Mouse (Mus musculus): ENCODE measurements around the gene Exoc3l4. TPM values are rescaled to one million over a fixed set of nuclear protein-coding genes. Genes with fewer than 3 reads are reported as not detected.

The Exoc3l4 gene
- polyA plus RNA-seq, 1 experiment from 2014 or later: 18.2 TPM

GRCm38 (mm10) chr12:111438850-111439249 lies 22.0 kb downstream of the Exoc3l4 start:
- Histone ChIP-seq H3K9me3 (replicated peaks) (no peaks in the 10 kb centered on the region), H3K9ac (no peak overlapping the region)

GRCm38 (mm10) chr12:111440701-111441373 lies 24.0 kb downstream of the Exoc3l4 start:
- H3K4me2 ChIP-seq: no peak overlapping the region
- H3K27me3 ChIP-seq (replicated peaks): peaks cover 33% of the 10 kb centered on the region
- 86% methylated on average over 9 of the region's 9 CpGs for WGBS (ENCODE audit: insufficient replicate concordance)
- peaks cover 16% of the 10 kb centered on the region for H3K36me3 ChIP-seq
- H3K9ac ChIP-seq: no peak overlapping the region
- H3K4me3 ChIP-seq: no peak overlapping the region
- peak overlapping the region; percentile 99 for H3K27ac ChIP-seq
- H3K4me1 ChIP-seq: peaks cover 90% of the 10 kb centered on the region
- no peaks in the 10 kb centered on the region for H3K9me3 ChIP-seq (replicated peaks)
- ATAC-seq: no peak

More at GRCm38 (mm10) chr12:111438850-111439249, 22.0 kb downstream of the Exoc3l4 start:
- Histone ChIP-seq H3K4me1 (peaks cover 90% of the 10 kb centered on the region), H3K4me2 (no peak overlapping the region), H3K36me3 (no peaks in the 10 kb centered on the region), H3K27ac (peak overlapping the region; percentile 71), H3K27me3 (replicated peaks) (peaks cover 13% of the 10 kb centered on the region; the same call in 1 of the 2 replicates), H3K4me3 (no peak overlapping the region)
- ATAC-seq: no peak
- WGBS (ENCODE audit: insufficient replicate concordance): 72% methylated on average over 6 of the region's 6 CpGs

DNA sequence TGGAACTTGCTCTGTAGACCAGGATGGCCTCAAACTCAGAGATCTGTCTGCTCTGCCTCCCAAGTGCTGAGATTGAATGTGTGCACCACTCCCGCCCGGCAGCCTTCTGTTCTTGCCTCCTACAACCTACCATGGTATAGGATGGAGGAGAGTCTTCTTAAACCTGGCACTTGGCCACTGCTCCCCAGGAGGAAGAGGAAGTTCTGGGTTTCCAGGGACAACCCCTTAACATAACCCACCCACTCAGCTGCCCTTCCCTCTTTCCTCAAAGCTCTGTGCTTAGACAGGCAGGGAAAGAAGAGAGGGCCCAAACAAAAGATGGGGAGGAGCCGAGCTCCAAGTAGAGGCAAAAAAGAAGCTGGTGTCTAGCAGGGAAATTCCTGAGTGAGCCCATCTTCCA lies 24.7 kb downstream of the Exoc3l4 start:
- peaks cover 22% of the 10 kb centered on the region for H3K36me3 ChIP-seq
- peak overlapping the region; percentile 99 for H3K27ac ChIP-seq
- H3K9ac ChIP-seq: peak overlapping the region; percentile 92
- H3K4me1 ChIP-seq: peaks cover 90% of the 10 kb centered on the region
- WGBS (ENCODE audit: insufficient replicate concordance): 70% methylated on average over 3 of the region's 3 CpGs
- no peaks in the 10 kb centered on the region for H3K9me3 ChIP-seq (replicated peaks)
- H3K27me3 ChIP-seq (replicated peaks): peaks cover 40% of the 10 kb centered on the region
- no peak for ATAC-seq
- no peak overlapping the region for H3K4me3 ChIP-seq
- H3K4me2 ChIP-seq: peak overlapping the region; percentile 84

- Histone ChIP-seq H3K9ac (peak within 1 kb of the TSS; percentile 92), H3K4me3 (peak within 1 kb of the TSS; percentile 85), H3K4me2 (peak within 1 kb of the TSS; percentile 84), H3K4me1 (peaks cover 90% of the 10 kb centered on the region), H3K36me3 (peaks cover 32% of the 10 kb centered on the region), H3K27ac (peak within 1 kb of the TSS; percentile 99), H3K9me3 (replicated peaks) (no peaks in the 10 kb centered on the region), H3K27me3 (replicated peaks) (peaks cover 50% of the 10 kb centered on the region)
- peak; percentile 83 for ATAC-seq
- under 1% methylated on average over 48 of the region's 48 CpGs for WGBS (ENCODE audit: insufficient replicate concordance)
Observed at GRCm38 (mm10) chr12:111442309-111443010, 25.6 kb downstream of the Exoc3l4 start, which contains the start of gene Tnfaip2. TSS of gene Tnfaip2 (plus strand) at chr12:111442469.

DNA sequence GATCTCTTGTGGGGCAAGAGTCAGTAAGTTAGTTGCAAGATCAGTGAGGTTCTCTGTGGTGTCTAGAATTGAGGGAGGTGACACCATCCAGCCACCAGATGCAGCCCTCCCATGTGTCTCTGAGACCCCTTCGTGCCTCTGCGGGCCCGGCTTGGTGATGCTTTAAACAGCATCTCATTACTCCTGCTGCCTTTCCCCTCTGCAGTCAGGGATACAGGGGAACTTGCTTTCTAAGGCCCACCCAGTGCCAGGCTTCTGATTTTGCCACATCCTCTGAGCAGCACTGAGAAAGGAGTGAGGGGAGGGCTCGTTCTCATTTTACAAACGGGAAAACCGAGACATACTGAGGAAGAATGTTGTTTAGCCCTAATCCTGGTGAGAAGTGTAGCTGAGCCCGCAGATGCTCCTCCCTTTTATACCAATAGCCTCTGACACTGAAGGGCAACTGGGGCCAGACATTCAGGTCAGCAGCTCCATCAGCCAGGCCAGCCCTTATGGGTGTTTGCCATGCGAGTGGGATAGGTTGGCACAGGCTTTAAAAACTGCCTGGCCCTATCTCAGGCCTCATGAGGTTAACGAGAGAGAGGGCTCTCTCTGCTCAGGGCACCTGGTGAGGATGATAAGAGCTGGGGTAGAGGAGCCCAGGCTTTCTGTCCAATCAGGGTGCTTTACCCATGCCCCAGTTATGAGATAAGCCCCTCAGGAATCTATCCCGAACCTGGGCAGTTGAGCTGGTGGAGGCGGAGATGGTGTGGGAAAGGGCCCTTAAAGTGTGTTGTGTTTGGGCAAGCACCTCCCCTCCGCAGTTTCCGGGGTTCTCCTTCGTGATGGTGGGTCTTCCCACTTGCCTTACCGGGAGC lies 26.4 kb downstream of the Exoc3l4 start:
- Histone ChIP-seq H3K9ac (peak overlapping the region; percentile 92), H3K36me3 (peaks cover 40% of the 10 kb centered on the region), H3K4me2 (peak overlapping the region; percentile 84), H3K4me3 (peak overlapping the region; percentile 85), H3K27ac (peak overlapping the region; percentile 99), H3K27me3 (replicated peaks) (peaks cover 57% of the 10 kb centered on the region), H3K4me1 (peaks cover 90% of the 10 kb centered on the region), H3K9me3 (replicated peaks) (no peaks in the 10 kb centered on the region)
- WGBS (ENCODE audit: insufficient replicate concordance): 5% methylated on average over 15 of the region's 15 CpGs
- peak; percentile 91 for ATAC-seq

- peak overlapping the region; percentile 84 for H3K4me2 ChIP-seq
- H3K27ac ChIP-seq: peak overlapping the region; percentile 99
- H3K9me3 ChIP-seq (replicated peaks): no peaks in the 10 kb centered on the region
- peaks cover 49% of the 10 kb centered on the region for H3K36me3 ChIP-seq
- no peak for ATAC-seq
- 19% methylated on average over 10 of the region's 10 CpGs for WGBS (ENCODE audit: insufficient replicate concordance)
- H3K27me3 ChIP-seq (replicated peaks): peaks cover 63% of the 10 kb centered on the region
- peak overlapping the region; percentile 85 for H3K4me3 ChIP-seq
- H3K9ac ChIP-seq: peak overlapping the region; percentile 92
- H3K4me1 ChIP-seq: peaks cover 88% of the 10 kb centered on the region
Observed at GRCm38 (mm10) chr12:111443921-111444831, 27.4 kb downstream of the Exoc3l4 start.

DNA sequence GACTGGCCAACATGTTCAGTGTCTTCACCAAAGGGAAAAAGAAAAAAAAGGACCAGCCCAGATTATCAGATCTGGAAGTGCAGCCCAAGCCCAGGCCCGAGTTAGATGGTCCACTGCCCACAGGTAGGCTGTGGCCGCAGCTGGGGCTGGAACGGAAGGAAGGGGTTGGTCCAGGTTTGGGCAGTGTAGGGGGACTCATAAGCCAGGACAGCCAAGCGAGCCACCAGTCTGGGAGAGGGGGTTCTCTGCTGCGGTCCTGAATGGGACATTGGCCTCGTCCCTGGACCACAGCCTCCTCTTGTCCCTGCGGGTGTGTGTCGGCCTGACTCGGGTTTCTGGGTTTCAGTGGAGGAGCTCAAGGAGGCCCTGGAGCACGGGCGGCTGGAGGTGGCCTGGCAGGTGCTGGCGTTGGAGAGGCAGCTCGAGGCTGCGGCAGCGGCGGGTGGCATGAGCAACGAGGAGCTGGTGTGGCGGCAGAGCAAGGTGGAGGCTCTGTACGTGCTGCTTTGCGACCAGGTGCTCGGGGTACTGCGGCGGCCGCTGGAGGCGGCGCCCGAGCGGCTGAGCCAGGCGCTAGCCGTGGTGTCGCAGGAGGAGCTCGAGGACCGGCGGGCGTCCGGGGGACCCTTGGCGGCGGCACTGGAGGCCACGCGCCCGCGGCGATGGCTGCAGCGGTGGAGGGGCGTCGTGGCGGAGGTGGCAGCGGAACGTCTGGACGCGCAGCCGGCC lies 28.5 kb downstream of the Exoc3l4 start:
- WGBS (ENCODE audit: insufficient replicate concordance): 35% methylated on average over 47 of the region's 52 CpGs
- peak overlapping the region; percentile 85 for H3K4me3 ChIP-seq
- H3K9me3 ChIP-seq (replicated peaks): no peaks in the 10 kb centered on the region
- peak overlapping the region; percentile 84 for H3K4me2 ChIP-seq
- H3K27ac ChIP-seq: peak overlapping the region; percentile 99
- peak overlapping the region; percentile 92 for H3K9ac ChIP-seq
- peaks cover 89% of the 10 kb centered on the region for H3K4me1 ChIP-seq
- H3K36me3 ChIP-seq: peaks cover 60% of the 10 kb centered on the region
- peaks cover 69% of the 10 kb centered on the region for H3K27me3 ChIP-seq (replicated peaks)
- ATAC-seq: no peak

DNA sequence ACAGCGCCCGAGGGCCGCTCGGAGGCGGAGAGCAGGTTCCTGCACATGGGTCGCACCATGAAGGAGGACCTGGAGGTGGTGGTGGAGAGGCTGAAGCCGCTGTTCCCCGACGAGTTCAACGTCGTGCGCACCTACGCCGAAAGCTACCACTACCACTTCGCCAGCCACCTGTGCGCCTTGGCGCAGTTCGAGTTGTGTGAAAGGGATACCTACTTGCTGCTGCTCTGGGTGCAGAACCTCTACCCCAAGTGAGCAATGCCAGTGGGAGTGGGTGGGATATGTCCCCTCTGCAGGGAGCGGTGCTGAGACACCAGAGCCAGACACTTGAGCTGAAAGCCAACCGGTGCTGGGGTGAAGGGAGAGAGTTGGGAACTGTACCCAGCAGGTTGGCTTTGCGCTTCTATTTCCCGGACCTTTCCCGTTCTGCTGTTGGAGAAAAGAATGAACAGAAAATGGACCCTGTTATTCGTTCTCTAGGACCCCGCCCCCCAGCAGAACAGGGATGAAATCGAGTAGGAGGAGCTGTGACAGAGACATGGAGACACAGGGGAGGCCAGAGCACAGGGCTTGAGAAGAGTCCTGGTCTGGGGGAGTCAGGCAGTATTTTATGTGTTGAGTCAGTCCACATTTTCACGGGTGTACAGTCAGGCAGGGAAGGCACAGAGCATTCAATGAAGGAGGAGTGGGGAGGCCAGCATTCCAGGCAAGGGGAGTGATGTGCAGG lies 29.2 kb downstream of the Exoc3l4 start:
- peak overlapping the region; percentile 84 for H3K4me2 ChIP-seq
- peak overlapping the region; percentile 92 for H3K9ac ChIP-seq
- H3K27ac ChIP-seq: peak overlapping the region; percentile 99; the same call in 1 of the 2 replicates
- peaks cover 90% of the 10 kb centered on the region for H3K4me1 ChIP-seq
- peaks cover 68% of the 10 kb centered on the region for H3K36me3 ChIP-seq
- no peaks in the 10 kb centered on the region for H3K9me3 ChIP-seq (replicated peaks)
- H3K4me3 ChIP-seq: peak overlapping the region; percentile 85
- ATAC-seq: no peak
- 59% methylated on average over 27 of the region's 27 CpGs for WGBS (ENCODE audit: insufficient replicate concordance)
- H3K27me3 ChIP-seq (replicated peaks): peaks cover 75% of the 10 kb centered on the region

DNA sequence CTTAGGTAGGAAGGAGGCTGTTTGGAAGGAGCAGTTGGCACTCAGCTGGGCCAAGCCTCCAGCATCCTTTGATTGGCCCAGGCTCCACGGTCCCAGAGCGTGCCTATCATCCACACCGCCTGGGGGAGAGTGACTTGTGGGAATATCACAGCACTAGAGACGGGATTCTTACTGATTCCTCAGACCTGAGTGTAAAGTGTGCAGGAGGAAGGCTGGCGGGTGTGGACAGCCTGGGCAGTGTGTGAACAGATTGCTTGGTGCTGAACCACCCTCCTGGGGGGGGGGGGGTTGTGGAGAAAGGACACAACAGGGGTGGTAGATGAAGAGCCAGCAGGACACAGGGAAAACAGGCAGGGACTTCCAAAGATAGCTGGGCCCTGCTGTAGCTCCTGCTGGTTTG lies 29.9 kb downstream of the Exoc3l4 start:
- H3K9ac ChIP-seq: 0 out of 2 replicates have a peak overlapping the region, but pooled peaks have one; percentile 12
- no peaks in the 10 kb centered on the region for H3K9me3 ChIP-seq (replicated peaks)
- H3K27me3 ChIP-seq (replicated peaks): peaks cover 69% of the 10 kb centered on the region
- 73% methylated on average over 5 of the region's 5 CpGs for WGBS (ENCODE audit: insufficient replicate concordance)
- no peak for ATAC-seq
- peak overlapping the region; percentile 84 for H3K4me2 ChIP-seq
- H3K4me3 ChIP-seq: no peak overlapping the region; the same call in 1 of the 2 replicates
- H3K36me3 ChIP-seq: peaks cover 75% of the 10 kb centered on the region
- peak overlapping the region; percentile 99; the same call in 1 of the 2 replicates for H3K27ac ChIP-seq
- peaks cover 83% of the 10 kb centered on the region for H3K4me1 ChIP-seq

GRCm38 (mm10) chr12:111447350-111447749 lies 30.5 kb downstream of the Exoc3l4 start:
- H3K4me3 ChIP-seq: no peak overlapping the region
- peak overlapping the region; percentile 84; the same call in 1 of the 2 replicates for H3K4me2 ChIP-seq
- H3K36me3 ChIP-seq: peaks cover 81% of the 10 kb centered on the region
- H3K27me3 ChIP-seq (replicated peaks): peaks cover 67% of the 10 kb centered on the region
- ATAC-seq: no peak
- no peaks in the 10 kb centered on the region for H3K9me3 ChIP-seq (replicated peaks)
- H3K27ac ChIP-seq: peak overlapping the region; percentile 15; the same call in 1 of the 2 replicates
- WGBS (ENCODE audit: insufficient replicate concordance): 73% methylated on average over 9 of the region's 9 CpGs
- peaks cover 77% of the 10 kb centered on the region for H3K4me1 ChIP-seq
- 0 out of 2 replicates have a peak overlapping the region, but pooled peaks have one; percentile 12 for H3K9ac ChIP-seq
